Mouse (Mus musculus) mouse embryonic stem cell (cell line): ENCODE measurements around the gene Chmp1a.
"Not testable (repeated sequence)": the region's sequence is repeated elsewhere in the genome, so short reads cannot be mapped to it uniquely, and the experiment has no call there.

ENCODE experiments used
- in situ Hi-C, 2 experiments: fragments of 300-500 bp; cut with MboI; formaldehyde crosslinking; loops; 1 replicate in 1 of 2; 3 replicates in 1 of 2; pipeline ENCODE4 v1.14.3; 2019 to 2020; ENCODE audit warnings: low sequenced_read_pairs in 2 of 2, low pct_unique_long_range_greater_than_20kb in 1 of 2, mixed read lengths in 1 of 2; ENCODE audit not compliant: unreplicated experiment in 1 of 2

The Chmp1a gene

GRCm38 (mm10) chr8:123212321-123213117 is at the start of gene Chmp1a, which contains the start of gene Spata33:
Chmp1a (minus strand) TSS chr8:123212763.
Spata33 (plus strand) TSS chr8:123212832.
- in situ Hi-C loops, result no loop called here

GRCm38 (mm10) chr8:123257593-123257992 is 45.0 kb upstream of the Chmp1a start:
- in situ Hi-C loops, result not testable (repeated sequence)

- in situ Hi-C loops, result no loop called here
Measured at GRCm38 (mm10) chr8:123257114-123257513, 44.6 kb upstream of the Chmp1a start.

GRCm38 (mm10) chr8:123255170-123255569 is 42.6 kb upstream of the Chmp1a start:
- in situ Hi-C loops, result no loop called here

- in situ Hi-C loops, result no loop called here
Measured at GRCm38 (mm10) chr8:123254099-123254885, 41.7 kb upstream of the Chmp1a start, which contains the start of the genes Zfp276 and Vps9d1. Zfp276 (plus strand) TSS chr8:123254195. Vps9d1 (minus strand) TSS chr8:123254348.

GRCm38 (mm10) chr8:123253451-123254098 is 41.0 kb upstream of the Chmp1a start:
- in situ Hi-C loops, result no loop called here

- in situ Hi-C loops, result no loop called here
Measured at GRCm38 (mm10) chr8:123252925-123253324, 40.4 kb upstream of the Chmp1a start.

- in situ Hi-C loops, result no loop called here
Measured at GRCm38 (mm10) chr8:123250940-123251339, 38.4 kb upstream of the Chmp1a start.

GRCm38 (mm10) chr8:123248596-123248995 is 36.0 kb upstream of the Chmp1a start:
- in situ Hi-C loops, result no loop called here

GRCm38 (mm10) chr8:123247748-123248147 is 35.2 kb upstream of the Chmp1a start:
- in situ Hi-C loops, result no loop called here

- in situ Hi-C loops, result no loop called here
Measured at GRCm38 (mm10) chr8:123245543-123245942, 33.0 kb upstream of the Chmp1a start.

GRCm38 (mm10) chr8:123244382-123244781 is 31.8 kb upstream of the Chmp1a start:
- in situ Hi-C loops, result no loop called here

- in situ Hi-C loops, result no loop called here
Measured at GRCm38 (mm10) chr8:123243053-123243452, 30.5 kb upstream of the Chmp1a start.

GRCm38 (mm10) chr8:123242107-123242923 is 29.8 kb upstream of the Chmp1a start:
- in situ Hi-C loops, result no loop called here

- in situ Hi-C loops, result no loop called here
Measured at GRCm38 (mm10) chr8:123239398-123239797, 26.8 kb upstream of the Chmp1a start.

- in situ Hi-C loops, result no loop called here
Measured at GRCm38 (mm10) chr8:123235520-123236497, 23.2 kb upstream of the Chmp1a start, which contains the start of gene Spata2l. Spata2l (minus strand) TSS chr8:123236233.

GRCm38 (mm10) chr8:123234918-123235519 is 22.5 kb upstream of the Chmp1a start:
- in situ Hi-C loops, result no loop called here
